Mouse (Mus musculus): ENCODE measurements around the gene Plppr1.

Plppr1 gene

GRCm38 (mm10) chr4:49118842-49119241, 59.8 kb downstream of the Plppr1 start:
- DNase-seq (ENCODE audit: low read depth), result no peak

DNA sequence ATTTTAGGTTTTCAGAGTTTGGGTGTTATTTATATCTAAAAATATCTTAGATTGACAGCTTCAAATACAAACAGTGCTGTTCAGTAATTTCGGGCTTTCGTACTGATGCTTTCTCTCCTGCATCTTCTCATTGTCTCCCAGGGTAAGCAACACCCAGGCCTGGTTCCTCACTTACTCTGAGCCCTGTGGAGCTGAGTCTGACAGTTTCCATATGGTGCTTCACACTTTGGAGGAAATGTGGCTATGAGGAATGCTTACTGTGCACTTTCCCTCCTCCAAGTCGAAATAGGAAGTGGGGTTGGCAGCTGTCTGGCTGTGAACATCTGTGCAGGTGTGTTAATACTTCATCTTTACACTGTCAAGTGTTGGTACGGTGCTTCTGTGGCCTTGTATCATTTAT, 85.7 kb downstream of the Plppr1 start:
- no peak for DNase-seq (ENCODE audit: low read depth)

- no peak for DNase-seq (ENCODE audit: low read depth)
These were observed 89.7 kb downstream of the Plppr1 start for GRCm38 (mm10) chr4:49148775-49149174.

GRCm38 (mm10) chr4:49149251-49149650, 90.2 kb downstream of the Plppr1 start:
- DNase-seq (ENCODE audit: low read depth), result no peak

DNA sequence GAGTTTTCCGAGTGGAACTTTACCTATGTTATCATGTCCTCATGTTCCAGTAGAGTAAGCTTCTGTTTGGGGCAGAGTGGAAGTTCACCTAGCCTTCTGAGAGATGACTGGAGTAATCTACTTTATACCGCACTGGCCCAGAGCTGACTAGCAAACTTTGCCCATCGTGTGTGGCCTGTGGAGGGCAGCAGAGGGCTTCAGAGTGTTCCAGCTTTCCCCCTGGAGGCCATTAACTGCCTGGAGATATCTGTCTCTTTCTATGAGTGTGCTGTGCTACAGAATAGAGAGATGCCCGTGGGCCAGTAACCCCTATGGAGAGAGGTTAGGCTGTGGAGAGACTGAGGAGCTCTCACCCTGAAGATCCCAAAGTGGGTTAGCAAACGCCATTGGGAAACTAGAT, 94.8 kb downstream of the Plppr1 start:
- DNase-seq (ENCODE audit: low read depth), result peak; percentile 28

- DNase-seq (ENCODE audit: low read depth), result no peak
These were observed 97.7 kb downstream of the Plppr1 start for GRCm38 (mm10) chr4:49156781-49157180.

GRCm38 (mm10) chr4:49163285-49163684, 104.2 kb downstream of the Plppr1 start:
- DNase-seq (ENCODE audit: low read depth), result peak; percentile 7

GRCm38 (mm10) chr4:49166391-49166790, 107.3 kb downstream of the Plppr1 start:
- no peak for DNase-seq (ENCODE audit: low read depth)

DNA sequence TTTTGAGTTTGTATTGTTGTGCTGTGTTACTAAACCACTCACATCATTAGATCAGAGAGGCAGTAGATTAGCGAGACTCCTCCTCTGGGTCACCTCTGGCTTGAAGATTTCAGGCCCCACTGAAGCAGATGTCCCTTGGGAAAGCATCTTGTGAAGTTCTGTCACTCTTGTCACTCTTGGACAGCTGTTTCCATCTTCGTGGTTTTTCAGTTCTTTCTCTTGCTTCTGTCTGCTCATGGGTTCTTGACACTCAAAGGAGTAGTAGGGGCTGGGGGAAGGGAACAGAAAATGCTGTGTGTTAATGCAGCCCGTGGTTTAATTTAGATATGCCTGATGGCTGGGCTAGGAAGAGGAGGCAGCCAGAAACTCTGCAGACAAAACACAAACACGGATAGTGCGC, 108.0 kb downstream of the Plppr1 start:
- peak; percentile 9 for DNase-seq (ENCODE audit: low read depth)

DNA sequence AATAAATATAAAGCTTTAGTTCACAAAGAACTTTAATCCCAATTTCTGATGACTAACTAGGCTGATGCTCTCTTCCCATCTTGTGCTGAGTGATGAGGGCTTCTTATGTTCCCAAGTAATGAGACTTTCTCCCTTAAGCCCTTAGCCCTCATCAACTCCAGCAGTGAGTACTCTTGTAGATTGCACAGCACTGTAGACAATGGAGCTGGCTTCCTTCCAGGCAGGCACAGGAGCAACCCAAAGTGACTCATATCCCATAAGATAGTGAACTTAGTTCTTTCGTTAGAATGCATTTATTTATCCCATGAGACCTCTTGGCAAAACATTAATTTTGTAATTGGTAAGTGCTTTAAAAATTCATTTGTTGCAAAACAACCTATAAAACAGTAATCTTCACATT, 110.4 kb downstream of the Plppr1 start:
- DNase-seq (ENCODE audit: low read depth), result no peak

DNA sequence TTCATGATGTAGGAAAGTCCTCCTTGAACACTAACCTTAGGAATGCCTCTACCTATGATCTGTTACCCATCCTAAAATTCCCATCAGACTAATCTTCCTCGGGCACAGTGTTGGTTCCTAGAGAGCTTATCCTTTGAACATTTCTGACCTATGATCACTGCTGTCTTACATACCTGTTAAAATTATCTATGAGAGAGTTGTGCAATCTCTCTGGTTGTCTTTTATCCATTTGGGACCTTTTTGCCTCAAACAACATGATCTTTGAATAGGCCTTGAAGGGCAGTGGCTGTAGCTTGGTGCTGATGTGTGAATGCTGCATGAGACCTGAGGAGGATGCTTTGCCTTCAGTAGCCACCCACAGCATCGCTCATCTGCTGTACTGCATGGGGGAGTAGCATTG, 119.0 kb downstream of the Plppr1 start:
- no peak for DNase-seq (ENCODE audit: low read depth)

- DNase-seq (ENCODE audit: low read depth), result no peak
These were observed 119.8 kb downstream of the Plppr1 start for GRCm38 (mm10) chr4:49178891-49179290.

- no peak for DNase-seq (ENCODE audit: low read depth)
These were observed 120.6 kb downstream of the Plppr1 start for GRCm38 (mm10) chr4:49179471-49180181.

DNA sequence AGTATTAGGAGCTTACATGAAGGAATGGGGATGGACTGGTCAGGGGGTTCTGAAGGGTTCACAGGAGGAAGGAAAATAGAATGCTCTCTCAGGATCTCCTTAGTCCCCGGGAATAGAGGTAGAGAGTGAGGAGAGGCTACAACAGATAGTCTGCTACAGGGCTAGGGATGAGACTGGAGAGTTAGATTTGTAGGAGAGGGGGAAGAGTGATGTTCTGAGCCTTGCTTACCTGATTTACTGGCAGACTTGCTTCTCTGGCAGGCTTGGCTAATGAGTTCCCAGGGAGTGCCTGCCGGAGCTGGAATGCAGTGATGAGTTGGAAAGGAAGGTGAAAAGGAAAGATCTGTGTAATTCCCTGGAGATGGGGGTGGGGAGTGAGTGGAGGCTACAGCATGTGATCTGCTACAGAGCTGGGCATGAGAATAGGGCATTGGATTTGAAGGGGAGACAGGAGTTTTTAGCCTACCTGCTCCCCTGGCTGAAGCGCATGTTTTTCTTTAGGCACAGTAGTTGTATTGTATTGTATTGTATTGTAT, 131.0 kb downstream of the Plppr1 start:
- no peak for DNase-seq (ENCODE audit: low read depth)

- no peak for DNase-seq (ENCODE audit: low read depth)
These were observed 138.2 kb downstream of the Plppr1 start for GRCm38 (mm10) chr4:49197125-49197747.

DNA sequence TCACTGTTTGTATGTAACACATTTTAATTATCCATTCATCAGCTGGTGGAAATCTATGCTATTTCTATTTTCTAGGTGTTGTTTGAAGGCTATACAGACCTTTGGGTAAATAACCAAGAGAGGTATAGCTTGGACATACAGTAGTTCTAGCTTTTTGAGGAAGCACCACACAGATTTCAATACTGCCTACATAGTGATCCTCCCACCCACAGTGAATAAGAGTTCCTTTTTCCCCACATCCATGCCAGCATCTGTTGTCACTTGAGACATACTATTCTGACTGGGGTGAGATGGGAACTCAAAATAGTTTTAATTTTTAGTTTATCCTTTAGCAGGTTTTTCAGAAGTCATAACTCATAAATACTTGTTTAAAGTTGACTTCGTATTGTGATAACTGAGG, 151.4 kb downstream of the Plppr1 start:
- no peak for DNase-seq (ENCODE audit: low read depth)

- no peak for DNase-seq (ENCODE audit: low read depth)
These were observed 152.5 kb downstream of the Plppr1 start for GRCm38 (mm10) chr4:49211582-49211981.

DNA sequence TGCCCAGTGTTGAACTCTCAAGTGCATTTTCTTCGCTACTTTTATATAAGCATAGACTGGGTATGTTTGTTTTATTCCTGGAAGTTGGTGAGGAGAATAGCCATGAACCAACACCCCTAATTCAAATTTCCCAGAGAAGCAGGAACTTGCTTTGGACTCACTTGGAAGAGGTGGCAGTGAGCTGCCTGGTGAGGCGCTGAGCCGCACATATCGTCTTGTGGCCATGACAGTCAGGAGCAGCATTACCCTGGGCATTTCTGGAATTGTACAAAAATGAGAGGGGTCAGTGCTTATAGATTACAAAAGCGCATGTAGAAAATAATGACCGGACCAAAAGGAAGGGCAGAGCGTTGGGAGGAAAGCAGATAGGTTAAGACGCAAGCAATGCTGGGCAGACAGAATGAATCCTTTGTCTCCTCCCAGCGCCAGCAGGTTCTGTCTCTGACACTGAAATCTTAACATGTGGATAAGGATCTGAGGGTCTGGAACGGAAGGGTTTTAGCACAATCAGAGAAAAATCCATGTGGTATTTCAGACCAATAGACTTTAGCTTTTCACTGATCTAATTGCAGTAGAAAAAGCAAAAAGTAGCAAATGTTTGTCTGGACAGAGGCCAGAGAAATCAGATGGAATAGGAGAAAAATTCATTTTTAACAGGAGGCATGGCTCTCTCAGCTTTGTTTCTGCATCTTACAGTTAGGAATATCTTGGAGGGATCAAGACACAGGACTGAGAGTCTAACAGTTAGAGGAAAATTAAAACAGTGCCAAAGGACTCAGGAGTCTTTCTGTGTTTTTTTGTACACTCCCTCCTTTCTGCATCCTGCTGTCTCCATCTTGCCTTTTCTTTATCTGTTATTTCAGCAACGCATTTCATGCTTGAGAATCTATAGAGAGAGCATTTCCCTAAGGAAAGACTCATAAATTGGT, 153.8 kb downstream of the Plppr1 start:
- no peak for DNase-seq (ENCODE audit: low read depth)

GRCm38 (mm10) chr4:49214341-49214740, 155.3 kb downstream of the Plppr1 start:
- DNase-seq (ENCODE audit: low read depth), result no peak

- no peak for DNase-seq (ENCODE audit: low read depth)
These were observed 164.4 kb downstream of the Plppr1 start for GRCm38 (mm10) chr4:49223501-49223900.

DNA sequence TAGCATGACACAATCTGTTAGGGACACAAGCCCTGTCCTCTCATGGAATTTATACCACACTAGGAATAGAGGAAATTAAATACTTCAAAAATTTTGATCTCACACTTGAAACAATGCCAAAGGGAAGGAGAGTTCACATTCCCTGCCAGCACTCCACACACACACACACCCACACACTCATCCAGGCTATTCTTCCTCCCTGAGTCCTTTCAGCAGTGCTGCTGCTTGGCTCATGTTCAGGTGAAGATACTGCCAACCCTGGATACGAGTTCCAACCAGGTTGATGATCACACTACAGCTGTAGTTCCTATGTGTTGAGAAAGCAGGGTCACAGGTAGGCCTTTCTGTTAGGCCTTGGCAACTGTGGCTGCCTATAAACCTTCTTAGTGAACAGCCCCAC, 165.9 kb downstream of the Plppr1 start:
- no peak for DNase-seq (ENCODE audit: low read depth)

DNA sequence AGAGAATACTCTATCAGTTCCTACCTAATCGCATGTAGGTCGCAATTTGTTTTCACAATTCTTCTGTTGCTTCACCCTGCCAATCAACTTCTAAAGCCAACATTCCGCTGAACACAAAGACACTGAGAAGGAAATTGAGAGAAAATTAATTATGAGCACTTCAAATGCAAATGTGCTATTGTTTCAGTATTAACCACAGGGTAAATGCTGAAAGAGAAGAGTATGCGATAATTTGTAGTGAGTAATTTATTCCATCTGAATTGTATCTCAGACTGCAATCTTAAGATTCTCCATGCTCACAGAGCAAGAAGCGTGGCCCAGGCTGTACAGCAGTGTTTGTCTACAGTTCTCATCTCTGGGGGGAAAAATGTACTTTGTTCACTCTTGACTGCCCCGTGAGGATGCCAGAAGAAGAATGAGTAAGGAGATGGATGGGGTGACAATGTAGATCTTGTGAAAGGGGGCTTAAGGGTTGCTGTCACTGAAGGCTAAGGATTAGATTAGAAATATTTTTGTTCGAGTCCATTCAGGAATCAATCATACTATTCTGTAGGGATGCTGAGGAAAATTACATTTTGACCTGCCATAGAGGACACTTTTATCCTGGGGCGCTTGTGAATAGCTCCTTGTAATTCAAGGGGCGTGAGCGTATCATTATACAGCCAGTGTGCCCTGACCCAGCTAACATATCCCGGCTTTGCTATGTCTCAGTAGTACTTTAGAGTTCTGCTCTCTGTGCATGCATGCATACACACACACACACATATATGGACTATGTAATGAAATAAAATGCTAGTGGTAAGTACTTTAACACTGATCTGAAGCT, 173.3 kb downstream of the Plppr1 start:
- no peak for DNase-seq (ENCODE audit: low read depth)

All from c-Kit-positive CD71-negative TER-119-negative erythroid progenitor cells, embryonic 14.5 days (primary cell).